Mouse (Mus musculus) ES-Bruce4 (cell line): Measurements from ENCODE around the gene Katnal1.

Experiments used
- CTCF ChIP-seq: IDR thresholded peaks from one replicate; pipeline ENCODE4 v1.8.1; 2011; ENCODE audit warnings: low read depth, low read length
- POLR2A ChIP-seq: IDR thresholded peaks from one replicate; pipeline ENCODE4 v1.8.1; 2011; ENCODE audit warnings: low read length; ENCODE audit not compliant: insufficient read depth

GRCm38 (mm10) chr5:148927717-148928223 is 1.4 kb downstream of the Katnal1 start:
- TF ChIP-seq CTCF (no peak), POLR2A (no peak)
